Mouse (Mus musculus): ENCODE measurements at regions not wholly inside any gene's neighbourhood (a gene's known extent, or its start where the extent isn't known, plus 50 kb on each side); places are given as distances from the start of the nearest gene placed in this dataset.
A peak's percentile ranks its signal among the peaks of the same experiment; 100 is the strongest.

DNA sequence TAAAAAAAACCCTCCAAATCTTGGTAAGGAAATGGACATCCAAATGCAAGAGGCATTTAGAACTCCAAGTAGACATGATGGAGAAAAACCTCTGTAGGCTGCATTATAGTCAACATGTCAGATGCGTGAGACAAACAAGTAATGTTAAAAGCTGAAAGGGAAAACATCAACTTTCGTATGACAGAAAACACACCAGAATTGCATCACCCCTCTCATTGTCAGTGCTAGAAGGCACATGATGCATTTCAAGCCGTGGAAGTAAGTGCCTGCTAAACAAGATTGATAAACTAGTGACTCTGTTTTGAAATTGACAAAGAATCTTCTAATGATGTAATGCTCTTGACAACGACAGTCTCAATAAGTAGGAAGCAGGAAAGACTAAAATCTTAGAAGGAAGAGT is 96.1 kb downstream of the Mbl2 start:
- no peak for TF ChIP-seq POLR2AphosphoS2 (IDR thresholded peaks at IDR 0.05; ENCODE audit: insufficient read length, low read depth)
- TF ChIP-seq POLR2A (IDR thresholded peaks at IDR 0.05; ENCODE audit: insufficient read length, low read depth): no peak
- no peak for TF ChIP-seq SRF (IDR thresholded peaks at IDR 0.05; ENCODE audit: control insufficient read depth, insufficient read length, low read depth)
- TF ChIP-seq TCF12 (IDR thresholded peaks at IDR 0.05; ENCODE audit: insufficient read depth, poor library complexity, severe bottlenecking): no peak
- TF ChIP-seq E2F4 (IDR thresholded peaks at IDR 0.05; ENCODE audit: insufficient read depth): no peak
- no peak for TF ChIP-seq MYOD1 (IDR thresholded peaks at IDR 0.05; ENCODE audit: control insufficient read depth in 1 of 3, insufficient read length in 2 of 3, low read depth in 2 of 3)
- peak; percentile 79 for TF ChIP-seq CEBPB (IDR thresholded peaks at IDR 0.05; ENCODE audit: insufficient read depth, poor library complexity, severe bottlenecking)
- TF ChIP-seq USF1 (IDR thresholded peaks at IDR 0.05; ENCODE audit: low read depth): no peak
- TF ChIP-seq MYOG (IDR thresholded peaks at IDR 0.05; ENCODE audit: control insufficient read depth in 1 of 3, insufficient read depth in 1 of 3, insufficient read length in 2 of 3, low read depth in 2 of 3): no peak
- no peak for TF ChIP-seq MAX (IDR thresholded peaks at IDR 0.05; ENCODE audit: low read depth)
- TF ChIP-seq REST (IDR thresholded peaks at IDR 0.05; ENCODE audit: insufficient read depth, insufficient read length): no peak
- no peak for TF ChIP-seq TCF3 (IDR thresholded peaks at IDR 0.05; ENCODE audit: insufficient read length, low read depth)
